In the genomic region with DNA sequence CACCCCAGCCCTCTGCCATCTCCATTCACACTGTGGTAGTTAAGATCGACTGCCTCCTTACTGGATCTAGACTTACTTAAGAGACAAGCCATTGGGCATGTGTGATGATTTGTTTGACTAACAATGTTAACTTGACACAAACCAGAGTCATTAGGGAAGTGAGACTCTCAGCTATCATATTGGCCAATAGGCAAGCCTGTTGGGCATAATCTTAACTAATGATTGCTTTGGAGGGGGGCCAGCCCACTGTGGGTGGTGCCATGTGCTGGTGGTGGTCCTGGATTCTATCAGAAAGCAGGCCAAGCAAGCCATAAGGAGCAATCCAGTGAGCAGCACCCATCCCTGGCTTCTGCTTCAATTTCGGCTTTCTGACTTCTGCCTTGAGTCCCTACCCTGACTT, we compare ENCODE assay signal across 24 mouse cellular contexts.
"Had no signal": no experiment of that assay in that cellular context is flagged by ENCODE, and none has a peak within 500 bp of the region (broad histone marks: within the 10 kb centered on the region; RNA-seq: fewer than 3 reads in every experiment).

No protein-coding gene starts in this region.

- H3K27me3 ChIP-seq: embryonic facial prominence, embryonic 12.5 days; embryonic facial prominence, embryonic 13.5 days; embryonic facial prominence, embryonic 15.5 days; forebrain, embryonic 12.5 days; forebrain, embryonic 13.5 days; forebrain, embryonic 15.5 days had no signal

- ATAC-seq: forebrain, embryonic 13.5 days; forebrain, embryonic 14.5 days; forebrain, embryonic 15.5 days; forebrain, embryonic 16.5 days; forebrain, postnatal 0 days had no signal

- DNase-seq: cerebellum, adult 18-20 months; cerebellum, adult 8-10 months; cerebellum, adult 9-10 months; cerebellum, adult 9-11 months; cerebellum, postnatal 10 days; cerebellum, postnatal 36 days; embryo, embryonic 11 days; forebrain, postnatal 0 days; gastrocnemius, postnatal 10 days; gastrocnemius, postnatal 14 days; gastrocnemius, postnatal 25 days; gastrocnemius, postnatal 36 days; heart, adult 2 months had no signal

- H3K9me3 ChIP-seq: embryonic facial prominence, embryonic 12.5 days; embryonic facial prominence, embryonic 13.5 days; embryonic facial prominence, embryonic 15.5 days; forebrain, embryonic 15.5 days; heart, embryonic 10.5 days had no signal

- H3K27ac ChIP-seq: embryonic facial prominence, embryonic 12.5 days; embryonic facial prominence, embryonic 13.5 days; embryonic facial prominence, embryonic 15.5 days; forebrain, embryonic 10.5 days; forebrain, embryonic 12.5 days; forebrain, embryonic 13.5 days; forebrain, embryonic 15.5 days; heart, adult 2 months; heart, embryonic 10.5 days had no signal

- H3K36me3 ChIP-seq: embryonic facial prominence, embryonic 12.5 days; embryonic facial prominence, embryonic 13.5 days; embryonic facial prominence, embryonic 15.5 days; forebrain, embryonic 10.5 days; forebrain, embryonic 12.5 days; forebrain, embryonic 15.5 days; heart, embryonic 10.5 days had no signal

- H3K4me3 ChIP-seq: embryonic facial prominence, embryonic 12.5 days; embryonic facial prominence, embryonic 13.5 days; embryonic facial prominence, embryonic 15.5 days; erythroblast, embryonic 14.5 days; forebrain, embryonic 10.5 days; forebrain, embryonic 12.5 days; forebrain, embryonic 13.5 days; forebrain, embryonic 15.5 days; heart, adult 2 months; heart, embryonic 10.5 days had no signal
